Mouse (Mus musculus) spleen, adult 18-20 months (tissue): ENCODE results near the gene Cd99l2.

Source experiments
- DNase-seq, 2 experiments: peaks; one replicate each; pipeline ENCODE4 v3.0.0; 2022; ENCODE audit warnings: mixed read lengths in 2 of 2

Gene Cd99l2

GRCm38 (mm10) chrX:71467491-71467890 lies 25.2 kb downstream of the Cd99l2 start:
- no peak for DNase-seq

- DNase-seq, result no peak
Measured at GRCm38 (mm10) chrX:71465417-71465816, 27.2 kb downstream of the Cd99l2 start.

GRCm38 (mm10) chrX:71464138-71464826 lies 28.4 kb downstream of the Cd99l2 start:
- DNase-seq, result no peak

GRCm38 (mm10) chrX:71456078-71456737 lies 36.4 kb downstream of the Cd99l2 start:
- DNase-seq, result no peak

GRCm38 (mm10) chrX:71442916-71443315 lies 49.7 kb downstream of the Cd99l2 start:
- DNase-seq, result no peak

GRCm38 (mm10) chrX:71439473-71439872 lies 53.2 kb downstream of the Cd99l2 start:
- no peak for DNase-seq

GRCm38 (mm10) chrX:71435542-71435941 lies 57.1 kb downstream of the Cd99l2 start:
- DNase-seq, result no peak

- DNase-seq, result no peak
Measured at GRCm38 (mm10) chrX:71434860-71435259, 57.8 kb downstream of the Cd99l2 start.

- DNase-seq, result no peak
Measured at GRCm38 (mm10) chrX:71434448-71434847, 58.2 kb downstream of the Cd99l2 start.

GRCm38 (mm10) chrX:71430900-71431299 lies 61.7 kb downstream of the Cd99l2 start:
- no peak for DNase-seq

GRCm38 (mm10) chrX:71427491-71427890 lies 65.2 kb downstream of the Cd99l2 start:
- no peak for DNase-seq

GRCm38 (mm10) chrX:71425746-71426519 lies 66.7 kb downstream of the Cd99l2 start:
- DNase-seq, result peak; percentile 21 to 70

- no peak for DNase-seq
Measured at GRCm38 (mm10) chrX:71424852-71425251, 67.8 kb downstream of the Cd99l2 start.

- no peak for DNase-seq
Measured at GRCm38 (mm10) chrX:71413616-71414015, 79.0 kb downstream of the Cd99l2 start.

GRCm38 (mm10) chrX:71412776-71413175 lies 79.9 kb downstream of the Cd99l2 start:
- no peak for DNase-seq

GRCm38 (mm10) chrX:71408386-71408785 lies 84.3 kb downstream of the Cd99l2 start:
- DNase-seq, result no peak

GRCm38 (mm10) chrX:71406290-71406689 lies 86.4 kb downstream of the Cd99l2 start:
- DNase-seq, result no peak

- no peak for DNase-seq
Measured at GRCm38 (mm10) chrX:71396326-71396725, 96.3 kb downstream of the Cd99l2 start.

GRCm38 (mm10) chrX:71381571-71381970 lies 111.1 kb downstream of the Cd99l2 start:
- peak in 1 of 2 experiments; percentile 17 for DNase-seq

- no peak for DNase-seq
Measured at GRCm38 (mm10) chrX:71378435-71378834, 114.2 kb downstream of the Cd99l2 start.

GRCm38 (mm10) chrX:71376781-71377180 lies 115.9 kb downstream of the Cd99l2 start:
- no peak for DNase-seq
